Mouse (Mus musculus) lung, postnatal 0 days (tissue): Measurements from ENCODE around the gene Dlg2.

Experiments used
- CTCF ChIP-seq: IDR thresholded peaks from 2 replicates; pipeline ENCODE4 v1.5.1; 2016; ENCODE audit warnings: antibody characterized with exemption, mild to moderate bottlenecking
- EP300 ChIP-seq: IDR thresholded peaks from 2 replicates; pipeline ENCODE4 v1.6.1; 2016; ENCODE audit warnings: antibody characterized with exemption, mild to moderate bottlenecking, control low read depth

- TF ChIP-seq CTCF = no peak
- no peak for TF ChIP-seq EP300
Observed at GRCm38 (mm10) chr7:90482607-90483006, 6.1 kb downstream of the Dlg2 start.
